Mouse (Mus musculus): ENCODE measurements around the gene Tmem220. TPM values are rescaled to one million over a fixed set of nuclear protein-coding genes. Genes with fewer than 3 reads are reported as not detected.

The Tmem220 gene
- polyA plus RNA-seq, 1 experiment from 2014 or later, result 2.7 TPM

DNA sequence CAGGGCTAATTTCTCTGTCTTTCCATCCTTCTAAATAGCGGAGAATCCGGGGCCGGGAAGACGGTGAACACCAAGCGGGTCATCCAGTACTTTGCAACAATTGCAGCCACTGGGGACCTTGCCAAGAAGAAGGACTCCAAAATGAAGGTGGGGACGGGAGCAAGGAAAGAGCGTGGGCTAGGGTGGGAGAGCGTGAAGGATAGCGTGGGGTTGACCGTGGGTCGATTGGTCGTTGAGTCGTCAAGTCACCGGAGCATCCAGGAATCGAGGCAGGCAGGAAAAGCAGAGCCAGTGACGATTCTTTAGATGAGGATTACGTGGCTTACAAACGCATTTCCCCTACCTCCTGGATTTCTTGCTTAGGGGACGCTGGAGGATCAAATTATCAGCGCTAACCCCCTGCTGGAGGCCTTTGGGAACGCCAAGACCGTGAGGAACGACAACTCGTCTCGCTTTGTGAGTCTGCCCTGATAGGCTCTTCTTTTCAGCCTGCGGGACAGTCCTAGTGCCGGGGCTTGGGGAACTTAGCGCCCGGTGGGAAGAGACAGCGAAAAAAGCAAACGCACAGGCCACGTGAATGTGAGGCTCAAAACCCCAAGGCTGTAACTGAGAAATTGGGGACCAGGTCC lies 58.9 kb downstream of the Tmem220 start:
- H3K9ac ChIP-seq, result no peak overlapping the region
- peaks cover 13% of the 10 kb centered on the region for H3K4me1 ChIP-seq
- no peaks in the 10 kb centered on the region for H3K9me3 ChIP-seq
- no peak overlapping the region for H3K4me2 ChIP-seq
- no peak overlapping the region for H3K27ac ChIP-seq (replicated peaks)
- WGBS, result 36% methylated on average over 32 of the region's 32 CpGs
- H3K27me3 ChIP-seq (replicated peaks), result peaks cover 69% of the 10 kb centered on the region
- no peaks in the 10 kb centered on the region for H3K36me3 ChIP-seq
- no peak for ATAC-seq (ENCODE audit: extremely low read depth, insufficient number of reproducible peaks, low FRiP score, low TSS enrichment)
- no peak overlapping the region for H3K4me3 ChIP-seq

Other genes with a start within 250 kb of the Tmem220 start
- gene Pirt, start 113.2 kb upstream of the Tmem220 start, polyA plus RNA-seq (2015; fragmentation: Nextera tagmentation; extraction: Ambion mirVana), result 9.2 and 11.1 TPM in 2 replicates
- 0.18 and 0.19 TPM in 2 replicates for gene Tmem238l, start 68.5 kb upstream of the Tmem220 start, polyA plus RNA-seq (2015; fragmentation: Nextera tagmentation; extraction: Ambion mirVana)
- gene Adprm, start 27.4 kb downstream of the Tmem220 start, polyA plus RNA-seq (2015; fragmentation: Nextera tagmentation; extraction: Ambion mirVana), result 16.0 and 19.4 TPM in 2 replicates
- 18.8 and 21.5 TPM in 2 replicates for gene Sco1, start 27.5 kb downstream of the Tmem220 start, polyA plus RNA-seq (2015; fragmentation: Nextera tagmentation; extraction: Ambion mirVana)
- 0.75 and 1.6 TPM in 2 replicates for gene Myh3, start 53.1 kb downstream of the Tmem220 start, polyA plus RNA-seq (2015; fragmentation: Nextera tagmentation; extraction: Ambion mirVana)
- gene Myh2, start 145.9 kb downstream of the Tmem220 start, polyA plus RNA-seq (2015; fragmentation: Nextera tagmentation; extraction: Ambion mirVana), result not detected in 2 replicates
- 0.12 and 0.13 TPM in 2 replicates for gene Myh1, start 174.9 kb downstream of the Tmem220 start, polyA plus RNA-seq (2015; fragmentation: Nextera tagmentation; extraction: Ambion mirVana)
- gene Myh4, start 212.9 kb downstream of the Tmem220 start, polyA plus RNA-seq (2015; fragmentation: Nextera tagmentation; extraction: Ambion mirVana), result not detected in 2 replicates